Mouse (Mus musculus) embryonic facial prominence, embryonic 11.5 days (tissue): ENCODE measurements around the gene Itgb3bp. TPM values are rescaled to one million over a fixed set of nuclear protein-coding genes. Genes with fewer than 3 reads are reported as not detected.

Experiments used
- ATAC-seq: fragments of 200-750 bp; cut with Nextera tagmentation; replicated peaks from 2 replicates; pipeline ENCODE4 v1.8.0; 2017; ENCODE audit warnings: low read depth; ENCODE audit not compliant: insufficient number of reproducible peaks, low FRiP score, low TSS enrichment
- DNase-seq: peaks from one replicate; pipeline ENCODE4 v3.0.0-alpha.2; 2015; ENCODE audit warnings: low spot score
- H3K27ac ChIP-seq: fragments of 300-500 bp; sonication (generic); replicated peaks from 2 replicates; pipeline ENCODE4 v1.5.1; 2014; ENCODE audit warnings: mild to moderate bottlenecking, low read depth, low read length, control low read depth
- H3K27me3 ChIP-seq: fragments of 300-500 bp; sonication (generic); 2 replicates; pipeline ENCODE4 v1.6.1; 2014; ENCODE audit warnings: mild to moderate bottlenecking, low read length, moderate library complexity, mixed read lengths; ENCODE audit not compliant: control insufficient read depth, insufficient read depth
- H3K36me3 ChIP-seq: fragments of 300-500 bp; sonication (generic); replicated peaks from 2 replicates; pipeline ENCODE4 v1.6.1; 2014; ENCODE audit warnings: low read depth, mild to moderate bottlenecking, low read length, moderate library complexity, mixed read lengths; ENCODE audit not compliant: control insufficient read depth, insufficient read depth
- H3K4me1 ChIP-seq: fragments of 300-500 bp; sonication (generic); 2 replicates; pipeline ENCODE4 v1.6.1; 2014; ENCODE audit warnings: low read length, mixed read lengths; ENCODE audit not compliant: control insufficient read depth, insufficient read depth
- H3K4me2 ChIP-seq: fragments of 300-500 bp; sonication (generic); 2 replicates; pipeline ENCODE4 v1.6.1; 2014; ENCODE audit warnings: low read depth, mild to moderate bottlenecking, control low read depth, low read length, moderate library complexity
- H3K4me3 ChIP-seq: fragments of 300-500 bp; sonication (generic); 2 replicates; pipeline ENCODE4 v1.5.1; 2014; ENCODE audit warnings: low read depth, low read length, control low read depth
- H3K9ac ChIP-seq: fragments of 300-500 bp; sonication (generic); replicated peaks from 2 replicates; pipeline ENCODE4 v1.6.1; 2014; ENCODE audit warnings: mild to moderate bottlenecking, control low read depth, low read length
- H3K9me3 ChIP-seq: fragments of 300-500 bp; sonication (generic); replicated peaks from 2 replicates; pipeline ENCODE4 v1.6.1; 2016; ENCODE audit warnings: mild to moderate bottlenecking, low read length, inconsistent platforms, mixed read lengths; ENCODE audit not compliant: control insufficient read depth
- WGBS: fragments of 180-500 bp; shearing (Covaris S2); extraction: QIAGEN DNeasy Blood & Tissue Kit; methylation state at CpG from one replicate; pipeline ENCODE4 v1.1.7; 2014; 5-methylcytosine and 5-hydroxymethylcytosine counted together
- polyA plus RNA-seq: library from polyadenylated mRNA; unstranded; fragments of >200 nt; fragmentation: Nextera tagmentation; extraction: Ambion mirVana; gene quantifications from 2 replicates; pipeline ENCODE4 v1.2.1, GENCODE M21; 2014

Gene Itgb3bp
- polyA plus RNA-seq, 1 experiment from 2014 or later, result 56.8 TPM

DNA sequence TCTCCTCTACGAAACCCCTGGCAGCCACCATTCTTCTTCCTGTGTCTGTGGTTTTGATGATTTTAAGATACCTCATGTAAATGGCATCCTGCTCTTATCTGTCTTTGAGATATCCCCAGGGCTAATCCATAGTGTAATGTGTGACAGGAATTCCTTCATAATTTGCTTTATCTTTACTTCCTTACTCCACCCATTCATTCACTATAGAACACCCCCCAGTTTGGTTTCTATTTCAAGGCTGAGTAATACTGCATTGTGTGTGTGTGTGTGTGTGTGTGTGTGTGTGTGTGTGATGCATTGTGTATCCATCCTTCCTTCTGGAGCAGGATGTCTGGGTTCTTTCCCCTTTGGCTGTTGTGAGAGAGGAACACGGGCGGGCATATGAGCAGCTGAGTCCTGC, 29.7 kb upstream of the Itgb3bp start:
- Histone ChIP-seq H3K36me3 (no peaks in the 10 kb centered on the region), H3K4me1 (no peaks in the 10 kb centered on the region), H3K9ac (no peak overlapping the region), H3K4me3 (no peak overlapping the region), H3K27me3 (no peaks in the 10 kb centered on the region), H3K4me2 (no peak overlapping the region), H3K9me3 (no peaks in the 10 kb centered on the region), H3K27ac (no peak overlapping the region)
- ATAC-seq (no peak), DNase-seq (no peak)
- 89% methylated on average over 3 of the region's 3 CpGs for WGBS

DNA sequence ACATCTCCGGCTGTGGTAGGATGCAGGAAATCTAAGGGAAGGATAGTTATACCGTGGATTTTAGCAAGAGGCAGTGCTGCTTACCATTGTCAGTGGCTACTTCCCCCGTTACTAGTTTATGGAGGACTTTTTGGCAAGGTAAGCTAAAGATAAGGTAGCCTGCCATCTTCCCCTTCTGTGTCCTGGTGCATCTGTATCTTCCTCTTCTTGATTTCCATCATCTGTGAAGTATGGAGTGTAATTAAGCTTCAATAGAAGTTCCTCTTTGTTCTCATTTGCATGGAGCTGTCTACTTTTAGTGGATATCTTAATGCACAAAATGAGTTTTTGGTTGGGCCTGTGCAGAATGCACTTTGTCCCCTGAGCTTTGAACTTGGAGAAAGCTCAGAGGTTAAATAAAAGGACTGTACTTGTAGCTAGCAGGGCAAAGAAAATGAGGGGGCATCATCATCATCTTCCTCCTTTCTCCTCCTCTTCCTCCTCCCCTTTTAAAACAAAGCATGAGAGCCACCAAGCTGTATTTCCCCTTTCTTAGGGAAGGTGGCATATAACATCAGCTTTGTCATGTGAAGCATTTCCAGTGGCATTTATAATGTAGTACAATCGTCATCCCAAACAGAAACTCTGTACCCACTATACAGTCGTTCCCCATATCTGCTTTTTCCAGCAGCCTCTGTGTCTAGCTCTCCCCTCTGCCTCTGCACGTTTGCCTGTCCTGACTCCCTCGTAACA, 28.6 kb upstream of the Itgb3bp start:
- no peak overlapping the region for H3K9ac ChIP-seq
- H3K36me3 ChIP-seq, result no peaks in the 10 kb centered on the region
- no peaks in the 10 kb centered on the region for H3K4me1 ChIP-seq
- no peak overlapping the region for H3K4me2 ChIP-seq
- WGBS, result 80% methylated on average over 7 of the region's 7 CpGs
- H3K27ac ChIP-seq, result no peak overlapping the region
- DNase-seq (no peak), ATAC-seq (no peak)
- H3K27me3 ChIP-seq, result no peaks in the 10 kb centered on the region
- no peak overlapping the region for H3K4me3 ChIP-seq
- H3K9me3 ChIP-seq, result no peaks in the 10 kb centered on the region

DNA sequence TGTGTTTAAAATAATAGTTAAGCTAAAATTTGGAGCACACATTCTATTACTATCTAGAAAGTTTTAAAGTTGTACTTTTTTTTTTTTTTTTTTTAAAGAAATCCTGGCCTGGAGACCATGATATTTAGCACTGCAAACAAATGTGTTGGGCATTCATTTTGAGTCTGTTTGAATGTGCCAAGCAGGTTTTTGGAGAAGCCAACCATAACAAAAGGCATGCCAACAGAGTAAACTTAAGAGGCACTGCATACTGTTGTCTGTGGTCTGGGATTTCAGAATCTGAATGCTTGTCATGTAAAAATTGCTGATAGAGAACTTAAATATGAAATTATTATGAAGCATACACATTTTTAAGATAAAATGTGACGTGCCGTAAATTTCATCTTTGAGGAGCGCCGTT, 27.6 kb upstream of the Itgb3bp start:
- Histone ChIP-seq H3K4me2 (no peak overlapping the region), H3K36me3 (no peaks in the 10 kb centered on the region), H3K9me3 (no peaks in the 10 kb centered on the region), H3K4me3 (no peak overlapping the region), H3K27me3 (no peaks in the 10 kb centered on the region), H3K27ac (no peak overlapping the region), H3K9ac (no peak overlapping the region), H3K4me1 (no peaks in the 10 kb centered on the region)
- WGBS, result 98% methylated on average over 4 of the region's 4 CpGs
- DNase-seq (no peak), ATAC-seq (no peak)

DNA sequence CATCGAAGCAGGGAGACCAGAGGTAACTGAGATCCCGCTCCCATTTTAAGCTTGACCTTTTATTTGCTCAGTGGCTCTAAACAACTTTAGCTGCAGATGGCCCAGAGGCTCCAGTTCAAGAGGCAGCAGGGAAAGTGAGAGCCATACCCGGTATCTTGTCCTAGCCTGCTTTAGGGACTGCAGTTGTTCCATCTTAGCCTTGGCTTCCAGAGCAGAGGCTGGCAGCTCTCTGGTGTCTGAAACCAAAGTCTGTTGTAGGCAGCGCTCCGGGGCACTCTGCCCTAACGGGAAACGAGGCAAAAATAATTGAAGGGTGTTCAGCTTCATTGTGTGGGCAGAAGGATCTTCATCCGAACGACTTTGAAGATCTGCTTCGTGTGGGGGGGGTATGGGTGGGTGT, 25.8 kb upstream of the Itgb3bp start:
- H3K4me3 ChIP-seq, result no peak overlapping the region
- H3K9ac ChIP-seq, result no peak overlapping the region
- no peak for ATAC-seq
- H3K36me3 ChIP-seq, result no peaks in the 10 kb centered on the region
- H3K4me1 ChIP-seq, result no peaks in the 10 kb centered on the region
- no peaks in the 10 kb centered on the region for H3K27me3 ChIP-seq
- H3K9me3 ChIP-seq, result no peaks in the 10 kb centered on the region
- no peak overlapping the region for H3K4me2 ChIP-seq
- no peak overlapping the region for H3K27ac ChIP-seq
- DNase-seq, result no peak
- WGBS, result 79% methylated on average over 10 of the region's 10 CpGs

DNA sequence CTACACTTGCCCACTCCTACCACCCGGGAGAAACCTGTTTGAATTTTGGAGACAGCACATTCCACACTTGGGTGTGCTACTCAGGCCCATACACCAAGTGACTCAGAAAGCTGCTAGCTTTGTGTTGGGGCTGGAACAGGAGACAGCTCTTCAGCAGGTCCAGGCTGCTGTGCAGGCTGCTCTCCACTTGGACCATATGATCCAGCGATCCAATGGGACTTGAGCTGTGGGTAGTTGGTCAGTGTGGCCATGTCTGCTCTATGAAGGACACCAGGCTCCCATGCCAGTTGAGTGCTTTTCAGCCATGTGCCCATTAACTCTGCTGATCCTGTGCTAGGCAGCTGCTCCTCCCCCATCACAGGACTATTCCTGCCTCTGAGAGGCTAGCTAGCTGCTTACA, 24.3 kb upstream of the Itgb3bp start:
- Histone ChIP-seq H3K9ac (no peak overlapping the region), H3K27ac (no peak overlapping the region), H3K9me3 (no peaks in the 10 kb centered on the region), H3K4me3 (no peak overlapping the region), H3K4me1 (no peaks in the 10 kb centered on the region), H3K4me2 (no peak overlapping the region), H3K36me3 (no peaks in the 10 kb centered on the region), H3K27me3 (no peaks in the 10 kb centered on the region)
- 92% methylated on average over 2 of the region's 2 CpGs for WGBS
- DNase-seq, result no peak
- no peak for ATAC-seq

DNA sequence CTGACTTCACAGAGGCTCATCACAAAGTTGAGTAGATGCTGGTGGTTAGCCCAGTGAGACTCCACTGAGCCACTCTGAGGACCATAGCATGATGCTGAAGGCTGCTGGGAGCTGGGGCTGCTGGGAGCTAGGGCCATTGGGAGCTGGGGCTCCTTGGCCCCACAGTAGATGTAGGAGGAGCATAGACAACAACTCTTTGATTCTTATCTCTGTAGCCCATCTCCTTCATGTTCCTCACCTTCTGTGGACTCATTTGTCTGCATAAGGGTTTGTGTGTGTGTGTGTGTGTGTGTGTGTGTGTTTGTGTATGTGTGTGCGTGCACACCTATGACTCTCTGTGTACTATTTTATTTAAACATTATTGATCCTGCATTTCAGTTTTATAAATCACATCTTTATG, 18.3 kb upstream of the Itgb3bp start:
- H3K27ac ChIP-seq, result no peak overlapping the region
- DNase-seq, result no peak
- no peak overlapping the region for H3K9ac ChIP-seq
- H3K4me3 ChIP-seq, result no peak overlapping the region
- H3K27me3 ChIP-seq, result no peaks in the 10 kb centered on the region
- ATAC-seq, result no peak
- no peaks in the 10 kb centered on the region for H3K36me3 ChIP-seq
- 90% methylated on average over 1 of the region's 1 CpGs for WGBS
- no peaks in the 10 kb centered on the region for H3K4me1 ChIP-seq
- H3K4me2 ChIP-seq, result no peak overlapping the region
- H3K9me3 ChIP-seq, result no peaks in the 10 kb centered on the region

DNA sequence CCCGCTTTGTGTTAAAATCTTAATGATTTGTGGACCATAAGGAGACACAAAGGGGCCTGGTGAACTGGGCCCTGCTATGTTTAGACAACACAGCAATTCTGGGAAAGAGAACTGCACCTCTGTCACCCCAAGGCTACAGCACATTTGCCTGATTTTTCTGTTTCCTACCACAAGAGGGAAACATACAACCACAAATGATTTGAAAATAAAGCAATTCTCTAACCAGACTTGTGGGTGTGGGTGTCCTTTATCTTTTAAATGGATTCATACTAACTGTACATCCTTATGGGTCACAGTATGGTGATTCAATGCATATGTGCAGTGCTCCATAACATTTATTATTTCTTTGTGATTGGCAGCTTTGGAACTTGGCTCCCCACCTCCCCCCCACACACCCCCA, 17.6 kb upstream of the Itgb3bp start:
- no peaks in the 10 kb centered on the region for H3K9me3 ChIP-seq
- 78% methylated on average over 1 of the region's 1 CpGs for WGBS
- DNase-seq (peak; percentile 66), ATAC-seq (no peak)
- no peak overlapping the region for H3K4me2 ChIP-seq
- H3K9ac ChIP-seq, result no peak overlapping the region
- no peaks in the 10 kb centered on the region for H3K4me1 ChIP-seq
- no peaks in the 10 kb centered on the region for H3K36me3 ChIP-seq
- H3K4me3 ChIP-seq, result no peak overlapping the region
- H3K27me3 ChIP-seq, result no peaks in the 10 kb centered on the region
- H3K27ac ChIP-seq, result no peak overlapping the region

DNA sequence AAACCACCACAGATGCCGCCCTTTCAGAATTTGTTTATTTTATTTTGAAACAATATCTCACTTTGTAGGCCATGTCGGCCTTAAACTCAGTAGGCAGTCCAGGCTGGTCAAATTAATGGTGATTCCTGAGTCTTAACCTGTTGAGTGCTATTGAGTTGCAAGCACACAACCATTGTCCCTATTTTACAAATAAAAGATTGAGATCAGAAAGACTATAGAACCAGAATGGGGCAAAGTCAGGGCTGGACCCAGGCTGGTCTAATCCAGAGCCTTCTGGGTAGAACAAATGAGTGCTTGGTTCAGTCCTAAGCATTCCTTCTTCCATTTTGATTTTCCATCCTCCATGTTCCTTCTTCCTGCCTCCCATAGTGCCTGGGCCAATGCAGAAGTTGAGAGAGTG, 16.9 kb upstream of the Itgb3bp start:
- ATAC-seq (no peak), DNase-seq (no peak)
- Histone ChIP-seq H3K9me3 (no peaks in the 10 kb centered on the region), H3K4me3 (no peak overlapping the region), H3K27me3 (no peaks in the 10 kb centered on the region), H3K9ac (no peak overlapping the region), H3K4me2 (no peak overlapping the region), H3K36me3 (no peaks in the 10 kb centered on the region), H3K4me1 (no peaks in the 10 kb centered on the region), H3K27ac (no peak overlapping the region)
- 75% methylated on average over 2 of the region's 2 CpGs for WGBS
